Mouse (Mus musculus) lung, adult 2 months (tissue): Measurements from ENCODE around the gene Gm8857.
"Not testable (repeated sequence)": the region's sequence is repeated elsewhere in the genome, so short reads cannot be mapped to it uniquely, and the experiment has no call there.

Experiments
- CTCF ChIP-seq: fragments of 200-500 bp; IDR thresholded peaks from 2 replicates; pipeline ENCODE4 v1.5.1; 2011; ENCODE audit warnings: mild to moderate bottlenecking, low read length, control low read depth; ENCODE audit not compliant: insufficient read depth
- POLR2A ChIP-seq: fragments of 200-500 bp; IDR thresholded peaks from 2 replicates; pipeline ENCODE4 v1.6.1; 2011; ENCODE audit warnings: low read depth, mild to moderate bottlenecking, control low read depth, low read length, borderline replicate concordance; ENCODE audit errors: extremely low read depth

DNA sequence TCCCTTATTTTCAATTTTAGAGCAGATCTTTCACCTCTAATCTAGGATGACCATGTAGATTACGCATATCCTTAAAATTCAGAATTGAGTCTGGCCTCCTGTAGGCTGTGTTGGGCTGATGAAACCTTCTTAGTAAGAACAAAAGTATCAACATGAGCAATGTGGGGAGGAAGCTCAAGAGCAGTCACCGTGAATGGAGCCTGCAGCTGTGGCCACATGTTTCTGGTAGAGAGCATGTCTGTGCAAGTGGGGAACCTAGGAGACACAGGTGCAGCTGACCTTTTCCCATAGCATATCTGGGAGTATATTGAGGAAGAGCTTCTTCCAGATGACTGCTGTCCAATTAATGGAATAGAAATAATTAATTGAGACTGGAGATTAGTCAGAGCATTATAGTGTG lies 5.9 kb downstream of the Gm8857 start:
- not testable (repeated sequence) for TF ChIP-seq CTCF, POLR2A
